Mouse (Mus musculus) limb, embryonic 15.5 days (tissue): ENCODE measurements around the gene Il6st. TPM values are rescaled to one million over a fixed set of nuclear protein-coding genes. Genes with fewer than 3 reads are reported as not detected.

Source experiments
- ATAC-seq: fragments of 200-750 bp; cut with Nextera tagmentation; 2 replicates; pipeline ENCODE4 v1.8.0; 2017; ENCODE audit warnings: low read depth, moderate TSS enrichment; ENCODE audit not compliant: insufficient number of reproducible peaks, low FRiP score, low TSS enrichment
- H3K27ac ChIP-seq: fragments of 300-500 bp; sonication (generic); 2 replicates; pipeline ENCODE4 v1.5.1; 2015; ENCODE audit warnings: moderate library complexity, mild to moderate bottlenecking, inconsistent platforms
- H3K27me3 ChIP-seq: fragments of 300-500 bp; sonication (generic); 2 replicates; pipeline ENCODE4 v1.6.1; 2015; ENCODE audit warnings: inconsistent platforms
- H3K36me3 ChIP-seq: fragments of 300-500 bp; sonication (generic); 2 replicates; pipeline ENCODE4 v1.6.1; 2015; ENCODE audit warnings: inconsistent platforms
- H3K4me1 ChIP-seq: fragments of 300-500 bp; sonication (generic); 2 replicates; pipeline ENCODE4 v1.6.1; 2015; ENCODE audit warnings: inconsistent platforms
- H3K4me2 ChIP-seq: fragments of 300-500 bp; sonication (generic); 2 replicates; pipeline ENCODE4 v1.6.1; 2015; ENCODE audit warnings: mild to moderate bottlenecking, inconsistent platforms
- H3K4me3 ChIP-seq: fragments of 300-500 bp; sonication (generic); 2 replicates; pipeline ENCODE4 v1.5.1; 2015; ENCODE audit warnings: mild to moderate bottlenecking, inconsistent platforms
- H3K9ac ChIP-seq: fragments of 300-500 bp; sonication (generic); 2 replicates; pipeline ENCODE4 v1.6.1; 2015; ENCODE audit warnings: inconsistent platforms
- H3K9me3 ChIP-seq: fragments of 300-500 bp; sonication (generic); 2 replicates; pipeline ENCODE4 v1.6.1; 2016; ENCODE audit warnings: inconsistent platforms
- WGBS: fragments of 180-500 bp; shearing (Covaris S2); methylation state at CpG from one replicate; pipeline ENCODE4 v1.1.7; 2015; 5-methylcytosine and 5-hydroxymethylcytosine counted together
- polyA plus RNA-seq: library from polyadenylated mRNA; unstranded; fragments of >200 nt; fragmentation: Nextera tagmentation; extraction: Ambion mirVana; gene quantifications from 2 replicates; pipeline ENCODE4 v1.2.1, GENCODE M21; 2015

Il6st gene
- polyA plus RNA-seq, 1 experiment from 2014 or later, result 40.2 TPM

DNA sequence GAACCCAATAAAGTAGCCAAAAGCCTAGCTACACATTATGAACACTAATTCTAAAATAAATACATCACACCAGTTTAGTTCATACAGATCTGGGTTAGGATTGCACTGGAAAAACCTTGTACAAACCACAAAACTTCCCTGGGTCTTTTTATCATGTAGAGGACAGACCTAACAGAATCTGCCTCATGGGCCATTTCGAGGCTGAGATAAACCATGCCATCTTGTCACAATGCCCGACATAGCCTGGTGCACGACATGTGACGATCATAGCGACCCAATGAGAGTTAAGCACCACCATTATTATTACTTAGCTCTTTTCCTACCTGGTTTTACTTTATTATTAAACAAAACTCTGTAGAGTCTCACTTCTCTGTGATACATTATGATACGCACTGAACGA is 73.2 kb downstream of the Il6st start:
- no peaks in the 10 kb centered on the region for H3K27me3 ChIP-seq
- no peak overlapping the region for H3K4me3 ChIP-seq
- no peak overlapping the region for H3K9ac ChIP-seq
- ATAC-seq, result no peak
- no peaks in the 10 kb centered on the region for H3K36me3 ChIP-seq
- 91% methylated on average over 7 of the region's 7 CpGs for WGBS
- H3K9me3 ChIP-seq, result no peaks in the 10 kb centered on the region
- H3K27ac ChIP-seq, result no peak overlapping the region
- no peak overlapping the region for H3K4me2 ChIP-seq
- 0 out of 2 replicates have a peak, but pooled peaks cover 2% of the 10 kb centered on the region for H3K4me1 ChIP-seq

DNA sequence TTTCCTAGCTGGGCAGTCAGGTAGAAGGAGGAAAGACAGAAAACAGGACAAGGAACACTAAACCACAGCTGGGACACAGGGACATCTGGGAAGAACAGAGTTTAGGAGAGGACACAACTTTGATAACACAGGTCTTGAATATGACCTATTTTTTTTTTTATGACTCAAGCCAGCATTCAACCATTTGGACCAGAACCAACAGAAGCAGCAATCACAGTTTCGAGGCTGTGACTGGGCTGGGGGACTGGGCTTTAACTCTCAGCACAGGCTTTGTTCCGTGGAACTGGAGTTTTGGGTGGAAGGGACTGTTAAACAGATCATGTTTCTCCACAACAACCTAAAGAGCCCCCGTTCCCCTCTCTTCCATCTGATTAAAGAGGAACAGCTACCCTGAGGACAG is 76.7 kb downstream of the Il6st start:
- 27% methylated on average over 3 of the region's 3 CpGs for WGBS
- H3K27ac ChIP-seq, result 0 out of 2 replicates have a peak overlapping the region, but pooled peaks have one; percentile 29
- no peak for ATAC-seq

DNA sequence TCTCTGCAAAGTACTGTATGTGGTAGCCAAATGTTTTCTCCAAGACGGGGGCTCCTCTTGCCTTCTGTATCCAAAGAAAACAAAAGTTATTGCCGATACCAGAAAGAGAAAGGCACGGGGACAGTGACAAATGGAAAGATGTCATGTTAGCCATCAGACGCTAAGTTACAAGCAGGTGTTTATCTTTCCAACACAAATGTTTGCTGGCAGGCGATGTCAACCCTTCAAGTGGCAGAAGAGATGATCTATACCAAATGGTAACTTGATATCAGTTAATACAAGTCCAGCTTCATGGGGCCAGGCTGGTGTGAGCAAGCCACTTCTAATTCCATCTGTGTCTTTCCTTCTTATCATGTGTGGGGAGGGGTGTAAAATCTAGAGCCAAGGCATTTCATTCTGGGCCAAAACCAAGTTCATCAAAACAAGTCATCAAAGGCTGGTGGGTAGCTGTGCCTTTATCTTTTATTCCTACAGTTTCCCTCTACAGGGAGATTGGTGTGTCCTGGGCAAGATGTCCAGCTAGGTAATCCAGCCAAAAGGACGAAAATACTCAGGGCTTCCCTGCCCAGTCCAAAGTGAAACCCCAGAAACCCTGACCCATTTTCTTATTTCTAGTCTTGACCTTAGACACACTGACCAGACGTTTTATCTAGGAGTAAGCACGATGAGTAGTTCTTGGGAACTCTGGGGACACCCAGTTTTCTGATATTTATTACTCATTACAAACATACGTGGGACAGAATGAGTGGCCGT is 77.5 kb downstream of the Il6st start:
- Histone ChIP-seq H3K36me3 (no peaks in the 10 kb centered on the region), H3K9me3 (no peaks in the 10 kb centered on the region), H3K27ac (no peak overlapping the region), H3K27me3 (no peaks in the 10 kb centered on the region), H3K4me2 (no peak overlapping the region), H3K4me1 (no peaks in the 10 kb centered on the region), H3K9ac (no peak overlapping the region), H3K4me3 (no peak overlapping the region)
- ATAC-seq, result no peak
- WGBS, result 78% methylated on average over 10 of the region's 10 CpGs

More for the DNA sequence above, 76.7 kb downstream of the Il6st start:
- no peaks in the 10 kb centered on the region for H3K4me1 ChIP-seq
- no peaks in the 10 kb centered on the region for H3K27me3 ChIP-seq
- no peaks in the 10 kb centered on the region for H3K36me3 ChIP-seq
- no peak overlapping the region for H3K9ac ChIP-seq
- H3K4me2 ChIP-seq, result no peak overlapping the region
- H3K9me3 ChIP-seq, result no peaks in the 10 kb centered on the region
- H3K4me3 ChIP-seq, result no peak overlapping the region

DNA sequence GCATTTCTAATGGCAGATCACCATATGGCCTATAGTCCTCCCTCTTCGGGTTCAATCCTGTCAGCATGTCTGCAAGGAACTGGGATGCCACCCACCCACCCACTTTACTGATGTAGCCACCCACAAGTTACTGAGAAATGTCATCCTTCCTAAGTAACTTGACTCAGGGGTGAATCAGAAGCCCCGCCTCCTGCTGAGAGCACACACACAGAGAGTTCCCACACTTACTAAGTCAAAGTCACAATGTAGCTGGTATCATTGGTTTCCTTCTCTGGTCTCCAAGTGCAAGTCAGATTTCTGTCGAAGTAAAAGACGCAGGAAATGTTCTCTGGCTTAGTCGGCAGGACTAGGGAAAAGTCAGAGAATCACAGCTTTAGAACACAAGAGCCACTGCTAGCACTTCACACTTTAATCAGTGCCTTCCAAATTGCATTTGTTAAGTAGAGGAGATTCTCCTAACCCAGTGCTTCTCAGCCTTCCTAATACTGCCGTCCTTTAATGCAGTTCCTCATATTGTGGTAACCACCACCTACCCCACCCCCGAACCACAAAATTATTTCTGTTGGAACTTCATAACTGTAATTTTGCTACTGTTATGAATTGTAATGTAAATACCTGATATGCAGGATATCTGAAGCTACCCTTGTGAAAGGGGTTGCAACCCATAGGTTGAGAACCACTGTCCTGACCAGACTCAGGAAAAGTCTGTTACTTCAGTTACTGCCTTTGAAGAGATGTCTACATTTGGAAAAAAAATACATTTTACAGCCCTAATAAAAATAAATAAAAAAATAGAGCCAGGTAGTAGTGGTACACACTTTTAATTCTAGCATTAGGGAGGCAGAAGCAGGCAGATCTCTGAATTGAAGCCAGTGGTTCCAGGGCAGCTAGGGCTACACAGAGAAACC is 88.0 kb downstream of the Il6st start:
- Histone ChIP-seq H3K4me2 (no peak overlapping the region), H3K9me3 (no peaks in the 10 kb centered on the region), H3K9ac (no peak overlapping the region), H3K27ac (no peak overlapping the region), H3K4me1 (no peaks in the 10 kb centered on the region), H3K36me3 (no peaks in the 10 kb centered on the region), H3K27me3 (no peaks in the 10 kb centered on the region), H3K4me3 (no peak overlapping the region)
- 79% methylated on average over 7 of the region's 7 CpGs for WGBS
- no peak for ATAC-seq

DNA sequence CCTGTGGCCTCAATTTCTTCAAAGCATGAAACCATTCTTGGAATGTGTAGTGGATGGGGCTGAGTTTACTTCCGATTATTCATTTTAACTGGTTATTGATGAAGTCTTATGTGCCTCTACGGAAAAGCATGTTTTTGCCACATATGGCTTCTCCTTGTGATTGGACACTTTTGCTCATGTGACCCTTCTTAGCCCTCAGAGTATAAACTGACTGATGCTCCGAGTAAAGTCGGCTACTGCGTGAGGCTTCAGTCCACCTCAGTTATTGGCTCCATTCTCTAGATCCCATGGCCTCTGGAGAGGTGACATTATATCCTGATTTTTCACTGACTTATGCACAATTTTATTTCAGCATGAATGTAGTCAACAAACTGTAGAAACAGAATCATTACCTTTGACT is 89.4 kb downstream of the Il6st start:
- H3K9ac ChIP-seq, result no peak overlapping the region
- H3K4me3 ChIP-seq, result no peak overlapping the region
- no peaks in the 10 kb centered on the region for H3K27me3 ChIP-seq
- no peaks in the 10 kb centered on the region for H3K9me3 ChIP-seq
- no peaks in the 10 kb centered on the region for H3K36me3 ChIP-seq
- no peak overlapping the region for H3K27ac ChIP-seq
- no peak overlapping the region for H3K4me2 ChIP-seq
- no peak for ATAC-seq
- H3K4me1 ChIP-seq, result no peaks in the 10 kb centered on the region
- 90% methylated on average over 5 of the region's 5 CpGs for WGBS

DNA sequence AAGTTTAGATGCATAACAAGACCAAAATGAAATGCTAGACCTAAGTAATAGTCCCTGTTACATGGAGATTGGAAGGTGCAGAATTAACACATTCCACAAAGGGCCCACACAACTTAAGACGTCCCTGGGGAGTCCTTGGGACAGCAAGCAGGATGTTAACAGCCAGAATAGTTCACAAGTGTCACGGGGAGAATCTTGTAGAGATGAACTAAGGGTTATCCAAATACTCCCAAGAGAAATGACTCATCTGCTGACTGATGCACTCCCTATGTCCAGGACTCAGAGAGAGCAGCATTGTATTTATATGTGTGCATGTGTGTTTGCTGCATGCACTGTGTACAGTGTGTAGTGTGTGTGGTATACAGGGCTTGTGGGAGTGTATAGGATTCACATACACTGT is 92.6 kb downstream of the Il6st start:
- no peak overlapping the region for H3K27ac ChIP-seq
- H3K36me3 ChIP-seq, result no peaks in the 10 kb centered on the region
- no peak overlapping the region for H3K9ac ChIP-seq
- H3K4me3 ChIP-seq, result no peak overlapping the region
- no peaks in the 10 kb centered on the region for H3K9me3 ChIP-seq
- WGBS, result 49% methylated on average over 2 of the region's 2 CpGs
- H3K4me1 ChIP-seq, result no peaks in the 10 kb centered on the region
- no peak for ATAC-seq
- H3K27me3 ChIP-seq, result no peaks in the 10 kb centered on the region
- no peak overlapping the region for H3K4me2 ChIP-seq

Other genes starting within 250 kb of the Il6st start
- 0.89 and 1.00 TPM in 2 replicates for gene Ankrd55, start 175.6 kb upstream of the Il6st start, polyA plus RNA-seq
- gene Il31ra, start 130.3 kb downstream of the Il6st start, polyA plus RNA-seq, result 0.43 and 0.45 TPM in 2 replicates
- 0.55 and 0.63 TPM in 2 replicates for gene Ddx4, start 188.4 kb downstream of the Il6st start, polyA plus RNA-seq
- 17.0 and 17.9 TPM in 2 replicates for gene Slc38a9, start 196.7 kb downstream of the Il6st start, polyA plus RNA-seq